Mouse (Mus musculus) heart, postnatal 0 days (tissue): Measurements from ENCODE around the gene Notch2.

Source experiments
- CTCF ChIP-seq: IDR thresholded peaks from 2 replicates; pipeline ENCODE4 v1.5.1; 2016; ENCODE audit warnings: antibody characterized with exemption, control low read depth, low read depth
- EP300 ChIP-seq: IDR thresholded peaks from 2 replicates; pipeline ENCODE4 v1.6.1; 2016; ENCODE audit warnings: antibody characterized with exemption, low read depth

DNA sequence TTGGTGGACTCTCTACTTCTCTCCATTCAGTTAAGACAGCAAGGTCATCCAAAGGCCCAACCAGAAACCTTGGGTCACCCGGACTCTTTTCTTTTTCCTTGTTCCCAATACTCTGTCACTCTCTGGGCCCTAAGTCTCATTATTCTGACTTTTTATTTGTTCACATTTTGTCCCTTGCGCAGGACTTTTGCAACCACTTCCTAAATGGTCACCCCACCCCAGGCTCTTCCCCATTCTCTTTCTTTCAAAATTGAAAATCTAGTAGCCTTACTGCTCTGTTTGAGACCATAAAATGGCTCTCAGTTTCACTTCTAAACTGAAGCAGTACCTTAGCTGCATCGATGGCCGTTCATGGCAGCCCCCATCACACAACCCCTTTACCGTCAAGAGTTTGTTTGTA lies 18.5 kb upstream of the Notch2 start:
- no peak for TF ChIP-seq EP300
- TF ChIP-seq CTCF: no peak
